8 mouse cellular contexts compared by ENCODE assay signal in the genomic region with DNA sequence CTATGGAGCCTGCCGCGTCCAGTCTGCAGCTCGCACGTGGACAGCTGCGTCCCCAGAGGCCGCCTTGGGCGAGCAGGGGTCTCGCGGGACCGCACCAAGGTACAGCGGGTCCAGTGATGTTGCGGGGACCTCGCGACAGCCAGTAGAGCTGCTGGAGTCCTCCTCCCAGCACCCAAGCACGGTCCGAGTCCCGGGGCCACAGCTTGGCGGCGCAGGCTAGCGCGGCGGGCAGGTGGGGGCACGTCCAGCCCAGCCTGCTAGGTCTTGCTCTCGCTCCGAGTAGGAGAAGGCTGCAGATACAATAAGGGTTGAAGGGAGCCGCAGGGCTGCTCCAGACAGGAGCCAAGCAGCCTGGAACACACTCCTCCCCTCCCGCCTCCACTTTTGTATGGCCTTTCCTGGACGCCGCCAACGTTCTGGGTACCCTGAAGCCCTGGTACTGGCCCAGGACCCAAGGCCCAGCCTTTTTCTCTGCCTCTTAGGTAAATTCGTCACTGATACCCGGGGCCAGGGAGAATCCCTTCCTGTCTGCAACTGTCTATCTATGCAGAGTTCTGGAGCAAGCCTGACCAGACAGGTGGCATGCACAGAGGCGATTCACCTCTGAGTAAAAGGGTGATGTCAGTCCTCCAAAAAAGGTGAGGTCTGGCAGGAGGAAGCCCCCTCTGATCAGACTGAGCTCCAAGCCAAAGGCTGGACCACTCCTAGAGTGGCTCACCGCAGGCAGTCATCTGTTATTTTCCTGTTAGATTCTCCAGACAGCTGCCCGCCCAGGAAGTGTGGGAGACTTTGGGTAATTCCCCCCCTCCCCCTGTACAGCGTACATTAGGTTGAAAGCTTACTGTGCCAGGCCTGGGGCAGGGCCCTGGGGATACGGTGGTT. TPM values are rescaled to one million over a fixed set of nuclear protein-coding genes. Genes with fewer than 3 reads are reported as not detected.
DNase-seq lines count a peak whose midpoint lies in the region; ATAC-seq and TF ChIP-seq lines count a peak whose summit lies in the region.

A gene (minus strand): TSS at position 581 of the 882 bp plus-strand sequence.

- H3K4me3 ChIP-seq in liver, adult 2 months (ENCODE audit: insufficient read depth, low read depth, low read length) = peak within 1 kb of the TSS; percentile 55; the same call in 1 of the 2 replicates
- H3K4me3 ChIP-seq in embryonic facial prominence, embryonic 13.5 days = peak within 1 kb of the TSS; percentile 44
- peak within 1 kb of the TSS; percentile 57 for H3K4me3 ChIP-seq in intestine, postnatal 0 days (ENCODE audit: low read depth, low read length)

- H3K9ac ChIP-seq in liver, adult 2 months (ENCODE audit: low read depth, low read length) = no peak within 1 kb of the TSS
- peak within 1 kb of the TSS; percentile 61 for H3K9ac ChIP-seq in embryonic facial prominence, embryonic 13.5 days
- H3K9ac ChIP-seq in intestine, postnatal 0 days (ENCODE audit: low read depth, low read length) = peak within 1 kb of the TSS; percentile 54

- no peaks in the 10 kb centered on the region for H3K79me2 ChIP-seq in liver, adult 2 months (ENCODE audit: control insufficient read depth, insufficient read depth, low read length)

- H3K4me2 ChIP-seq in embryonic facial prominence, embryonic 13.5 days = peak within 1 kb of the TSS; percentile 61
- peak within 1 kb of the TSS; percentile 71 for H3K4me2 ChIP-seq in intestine, postnatal 0 days (replicated peaks; ENCODE audit: low read depth)

- peak; percentile 64 for ATAC-seq in embryonic facial prominence, embryonic 13.5 days (ENCODE audit: insufficient number of reproducible peaks, insufficient read depth, low FRiP score, low TSS enrichment, low read depth)
- ATAC-seq in intestine, postnatal 0 days = peak; percentile 73
- ATAC-seq in megakaryocyte progenitor cell, adult 5-6 weeks (replicated peaks; ENCODE audit: poor library complexity) = peak; percentile 37

- H3K4me1 ChIP-seq in liver, adult 2 months (ENCODE audit: control insufficient read depth, insufficient read depth, low read length) = no peaks in the 10 kb centered on the region; the same call in 1 of the 2 replicates
- H3K4me1 ChIP-seq in embryonic facial prominence, embryonic 13.5 days = peaks cover 13% of the 10 kb centered on the region
- 0 out of 2 replicates have a peak, but pooled peaks cover 2% of the 10 kb centered on the region for H3K4me1 ChIP-seq in intestine, postnatal 0 days (replicated peaks; ENCODE audit: control insufficient read depth, insufficient read depth, low read length)

- no peaks in the 10 kb centered on the region for H3K36me3 ChIP-seq in liver, adult 2 months (ENCODE audit: control insufficient read depth, insufficient read depth, low read length)
- no peaks in the 10 kb centered on the region for H3K36me3 ChIP-seq in embryonic facial prominence, embryonic 13.5 days
- no peaks in the 10 kb centered on the region for H3K36me3 ChIP-seq in intestine, postnatal 0 days (ENCODE audit: control insufficient read depth, insufficient read depth)

- TF ChIP-seq CTCF in liver, adult 2 months (IDR thresholded peaks at IDR 0.05; ENCODE audit: low read depth, low read length) = no peak
- 0 out of 2 replicates have a peak, but pooled peaks have one; percentile 21 for TF ChIP-seq CTCF in intestine, postnatal 0 days (IDR thresholded peaks at IDR 0.05; ENCODE audit: low read depth)

- no peaks in the 10 kb centered on the region for H3K9me3 ChIP-seq in embryonic facial prominence, embryonic 13.5 days
- no peaks in the 10 kb centered on the region for H3K9me3 ChIP-seq in intestine, postnatal 0 days (ENCODE audit: control insufficient read depth)

- WGBS in liver, adult 2 months = 6% methylated on average over 37 of the region's 37 CpGs
- WGBS in embryonic facial prominence, embryonic 13.5 days = 2% methylated on average over 37 of the region's 37 CpGs
- 2% methylated on average over 37 of the region's 37 CpGs for WGBS in intestine, postnatal 0 days

- H3K27me3 ChIP-seq in liver, adult 2 months (ENCODE audit: control insufficient read depth, insufficient read depth, low read length) = peaks cover 12% of the 10 kb centered on the region
- peaks cover 59% of the 10 kb centered on the region for H3K27me3 ChIP-seq in embryonic facial prominence, embryonic 13.5 days
- H3K27me3 ChIP-seq in intestine, postnatal 0 days (replicated peaks; ENCODE audit: control insufficient read depth, insufficient read depth, low read length) = 0 out of 2 replicates have a peak, but pooled peaks cover 3% of the 10 kb centered on the region

- no peak for TF ChIP-seq POLR2A in liver, adult 2 months (IDR thresholded peaks at IDR 0.05; ENCODE audit: extremely low read depth, insufficient read depth, low read length)

- no peak within 1 kb of the TSS for H3K27ac ChIP-seq in liver, adult 2 months (replicated peaks; ENCODE audit: insufficient read depth, low read depth, low read length)
- H3K27ac ChIP-seq in embryonic facial prominence, embryonic 13.5 days = peak within 1 kb of the TSS; percentile 81
- peak within 1 kb of the TSS; percentile 88 for H3K27ac ChIP-seq in intestine, postnatal 0 days (ENCODE audit: low read depth, low read length)

- DNase-seq in liver, adult 2 months (ENCODE audit: extremely low read depth, low read depth, low spot score) = no peak
- DNase-seq in liver = no peak
- peak; percentile 8 for DNase-seq in testis, postnatal 14 days (ENCODE audit: low spot score)
- DNase-seq in frontal cortex, postnatal 10 days (ENCODE audit: low spot score in 2 of 2) = no peak
- DNase-seq in spleen, postnatal 14 days (ENCODE audit: low spot score in 2 of 2) = no peak

RNA-seq across cellular contexts. Expression of the gene that starts here (rescaled TPM):
- 0.20 and 0.28 TPM in 2 replicates for total RNA-seq in liver, adult 2 months (2014; rRNA removed)
- 0.02 and 0.38 TPM in 2 replicates for polyA plus RNA-seq in liver, adult 2 months (2012; rRNA removed)
- 24.9 and 27.0 TPM in 2 replicates for polyA plus RNA-seq in embryonic facial prominence, embryonic 13.5 days (2015; fragmentation: Nextera tagmentation; extraction: Ambion mirVana)
- polyA plus RNA-seq in intestine, postnatal 0 days (2015; fragmentation: Nextera tagmentation; extraction: Ambion mirVana) = 69.7 and 77.5 TPM in 2 replicates
- not detected in 2 replicates for total RNA-seq in megakaryocyte progenitor cell, adult 5-6 weeks (2015)
- total RNA-seq in megakaryocyte progenitor cell, adult 5-6 weeks (2017) = not detected in 2 replicates

Comparison
In these comparisons a context has a peak if more than half of its experiments do, and no peak if none do; other contexts are left out.
1. RNA of the gene that starts here (polyA plus RNA-seq): 69.7 to 77.5 TPM in intestine, postnatal 0 days and 24.9 to 27.0 TPM in embryonic facial prominence, embryonic 13.5 days; 0.02 to 0.38 TPM in liver, adult 2 months; every median in the first group is over 10 times any median in the second.
2. Peak in ATAC-seq in megakaryocyte progenitor cell, adult 5-6 weeks; RNA of the gene not detected or under 1 TPM.
3. Peak in every context shown above with its lines, with median percentiles within 50 percentile points of each other: H3K4me3 ChIP-seq and ATAC-seq.